Mouse (Mus musculus): ENCODE measurements around the gene Itgb4. TPM values are rescaled to one million over a fixed set of nuclear protein-coding genes. Genes with fewer than 3 reads are reported as not detected.
"Not testable (repeated sequence)": the region's sequence is repeated elsewhere in the genome, so short reads cannot be mapped to it uniquely, and the experiment has no call there.

The Itgb4 gene
- polyA plus RNA-seq, 1 experiment, result 1.2 TPM

DNA sequence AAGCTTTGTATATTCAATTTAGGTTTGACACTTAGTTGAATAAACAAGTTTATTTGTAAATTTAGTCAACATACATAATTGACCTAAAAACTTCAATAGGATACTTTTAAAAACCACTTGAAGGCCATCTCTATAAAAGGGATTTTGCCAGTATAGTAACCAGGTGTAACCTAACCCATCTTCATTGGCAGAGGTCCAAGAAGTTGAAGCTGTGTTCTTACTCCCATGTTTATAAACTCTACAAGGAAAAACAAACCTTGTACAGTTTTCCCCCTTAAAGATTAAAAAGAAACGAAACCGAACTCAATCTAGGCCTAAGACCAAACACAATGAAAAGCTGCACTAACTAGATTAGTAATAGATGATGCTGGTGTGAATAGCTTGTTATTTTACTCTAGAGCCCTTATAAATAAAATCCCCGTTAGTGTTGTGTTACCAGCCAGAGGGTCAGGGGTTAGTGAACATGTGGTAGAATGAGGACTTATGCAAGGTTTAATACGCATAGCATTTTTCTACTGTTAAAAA lies 47.8 kb downstream of the Itgb4 start:
- H3K4me2 ChIP-seq (ENCODE audit: low read depth), result peak overlapping the region; percentile 74
- no peak overlapping the region for H3ac ChIP-seq (ENCODE audit: control insufficient read depth, insufficient read length)
- no peaks in the 10 kb centered on the region for H3K27me3 ChIP-seq (ENCODE audit: control insufficient read depth, insufficient read depth, insufficient read length)
- TF ChIP-seq CEBPB (IDR thresholded peaks at IDR 0.05; ENCODE audit: insufficient read depth, poor library complexity, severe bottlenecking) (no peak), MYOG (IDR thresholded peaks at IDR 0.05; ENCODE audit: control insufficient read depth in 1 of 3, insufficient read depth in 1 of 3, insufficient read length in 2 of 3, low read depth in 2 of 3) (no peak), MYOD1 (IDR thresholded peaks at IDR 0.05; ENCODE audit: control insufficient read depth in 1 of 3, insufficient read length in 2 of 3, low read depth in 2 of 3) (no peak), USF1 (IDR thresholded peaks at IDR 0.05; ENCODE audit: low read depth) (no peak), TCF3 (IDR thresholded peaks at IDR 0.05; ENCODE audit: insufficient read length, low read depth) (no peak)
- peaks cover 23% of the 10 kb centered on the region for H3K79me2 ChIP-seq (ENCODE audit: control insufficient read depth, insufficient read depth)
- peak overlapping the region; percentile 95 for H3K4me3 ChIP-seq
- H3K36me3 ChIP-seq (ENCODE audit: control insufficient read depth, insufficient read depth), result peaks cover 19% of the 10 kb centered on the region

GRCm38 (mm10) chr11:116023074-116023770 lies 48.7 kb downstream of the Itgb4 start:
- TF ChIP-seq POLR2AphosphoS2 (IDR thresholded peaks at IDR 0.05; ENCODE audit: insufficient read length, low read depth), result peak; percentile 51

DNA sequence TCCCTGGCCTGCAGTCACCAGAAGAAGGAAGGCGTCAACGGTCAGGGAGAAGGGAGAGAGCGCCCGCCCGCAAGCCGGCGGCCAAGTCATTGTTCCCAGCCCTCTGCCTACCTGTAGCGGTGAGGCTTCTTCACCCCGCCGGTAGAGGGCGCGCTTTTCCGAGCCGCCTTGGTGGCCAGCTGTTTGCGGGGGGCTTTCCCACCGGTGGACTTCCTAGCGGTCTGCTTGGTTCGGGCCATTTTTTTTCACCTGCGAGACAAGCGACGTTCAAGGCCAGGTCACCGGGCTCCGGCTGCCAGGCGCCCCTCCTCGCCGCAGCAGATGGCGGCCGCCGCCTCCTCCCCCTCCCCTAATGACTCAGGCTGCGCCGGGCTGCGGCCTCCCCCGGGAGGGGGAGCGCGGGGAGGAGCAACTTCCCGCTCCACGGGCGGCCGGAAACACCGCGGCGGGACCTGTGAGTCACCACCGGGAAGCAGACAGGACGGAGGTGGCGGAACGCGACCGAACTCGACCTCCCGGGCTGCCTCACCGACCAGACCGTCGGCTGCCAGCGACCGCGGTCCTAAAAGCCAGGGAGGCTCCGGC lies 49.4 kb downstream of the Itgb4 start:
- Histone ChIP-seq H3K27me3 (ENCODE audit: control insufficient read depth, insufficient read depth, insufficient read length) (no peaks in the 10 kb centered on the region), H3ac (ENCODE audit: control insufficient read depth, insufficient read length) (peak overlapping the region; percentile 43), H3K79me2 (ENCODE audit: control insufficient read depth, insufficient read depth) (peaks cover 23% of the 10 kb centered on the region), H3K4me3 (peak overlapping the region; percentile 95), H3K36me3 (ENCODE audit: control insufficient read depth, insufficient read depth) (peaks cover 19% of the 10 kb centered on the region), H3K4me2 (ENCODE audit: low read depth) (no peak overlapping the region)
- TF ChIP-seq USF1 (IDR thresholded peaks at IDR 0.05; ENCODE audit: low read depth) (no peak), POLR2AphosphoS2 (IDR thresholded peaks at IDR 0.05; ENCODE audit: insufficient read length, low read depth) (no peak), MYOG (IDR thresholded peaks at IDR 0.05; ENCODE audit: control insufficient read depth in 1 of 3, insufficient read depth in 1 of 3, insufficient read length in 2 of 3, low read depth in 2 of 3) (peak in 2 of 3 experiments; percentile 3 to 47), TCF12 (IDR thresholded peaks at IDR 0.05; ENCODE audit: insufficient read depth, poor library complexity, severe bottlenecking) (no peak), POLR2A (IDR thresholded peaks at IDR 0.05; ENCODE audit: insufficient read length, low read depth) (no peak), MAX (IDR thresholded peaks at IDR 0.05; ENCODE audit: low read depth) (no peak), TCF3 (IDR thresholded peaks at IDR 0.05; ENCODE audit: insufficient read length, low read depth) (no peak), E2F4 (IDR thresholded peaks at IDR 0.05; ENCODE audit: insufficient read depth) (peak; percentile 36), CEBPB (IDR thresholded peaks at IDR 0.05; ENCODE audit: insufficient read depth, poor library complexity, severe bottlenecking) (no peak), SRF (IDR thresholded peaks at IDR 0.05; ENCODE audit: control insufficient read depth, insufficient read length, low read depth) (no peak), REST (IDR thresholded peaks at IDR 0.05; ENCODE audit: insufficient read depth, insufficient read length) (no peak), MYOD1 (IDR thresholded peaks at IDR 0.05; ENCODE audit: control insufficient read depth in 1 of 3, insufficient read length in 2 of 3, low read depth in 2 of 3) (peak in 2 of 3 experiments; percentile 12 to 51)

More at GRCm38 (mm10) chr11:116023074-116023770, 48.7 kb downstream of the Itgb4 start:
- Histone ChIP-seq H3K4me3 (peak overlapping the region; percentile 95), H3K36me3 (ENCODE audit: control insufficient read depth, insufficient read depth) (peaks cover 19% of the 10 kb centered on the region), H3K4me2 (ENCODE audit: low read depth) (peak overlapping the region; percentile 76), H3K79me2 (ENCODE audit: control insufficient read depth, insufficient read depth) (peaks cover 23% of the 10 kb centered on the region), H3ac (ENCODE audit: control insufficient read depth, insufficient read length) (peak overlapping the region; percentile 43)
- H3K27me3 ChIP-seq (ENCODE audit: control insufficient read depth, insufficient read depth, insufficient read length), result not testable (repeated sequence)

GRCm38 (mm10) chr11:116024356-116024808 lies 49.9 kb downstream of the Itgb4 start:
- no peak for TF ChIP-seq TCF3 (IDR thresholded peaks at IDR 0.05; ENCODE audit: insufficient read length, low read depth)
- peak; percentile 82 for TF ChIP-seq SRF (IDR thresholded peaks at IDR 0.05; ENCODE audit: control insufficient read depth, insufficient read length, low read depth)
- TF ChIP-seq MAX (IDR thresholded peaks at IDR 0.05; ENCODE audit: low read depth), result no peak
- no peak for TF ChIP-seq TCF12 (IDR thresholded peaks at IDR 0.05; ENCODE audit: insufficient read depth, poor library complexity, severe bottlenecking)
- TF ChIP-seq POLR2AphosphoS2 (IDR thresholded peaks at IDR 0.05; ENCODE audit: insufficient read length, low read depth), result peak; percentile 100
- peak; percentile 29 for TF ChIP-seq REST (IDR thresholded peaks at IDR 0.05; ENCODE audit: insufficient read depth, insufficient read length)
- peak; percentile 97 for TF ChIP-seq POLR2A (IDR thresholded peaks at IDR 0.05; ENCODE audit: insufficient read length, low read depth)
- no peaks in the 10 kb centered on the region for H3K27me3 ChIP-seq (ENCODE audit: control insufficient read depth, insufficient read depth, insufficient read length)
- peak overlapping the region; percentile 43 for H3ac ChIP-seq (ENCODE audit: control insufficient read depth, insufficient read length)

More at GRCm38 (mm10) chr11:116024356-116024808, 49.9 kb downstream of the Itgb4 start:
- H3K79me2 ChIP-seq (ENCODE audit: control insufficient read depth, insufficient read depth), result peaks cover 23% of the 10 kb centered on the region
- no peak overlapping the region for H3K4me2 ChIP-seq (ENCODE audit: low read depth)
- H3K4me3 ChIP-seq, result peak overlapping the region; percentile 95
- H3K36me3 ChIP-seq (ENCODE audit: control insufficient read depth, insufficient read depth), result peaks cover 19% of the 10 kb centered on the region

All from myocyte (in vitro differentiated cells).